Mouse (Mus musculus) midbrain, postnatal 0 days (tissue): ENCODE measurements around the gene Fam160b1. TPM values are rescaled to one million over a fixed set of nuclear protein-coding genes. Genes with fewer than 3 reads are reported as not detected.

Source experiments
- ATAC-seq: fragments of 200-750 bp; cut with Nextera tagmentation; 2 replicates; pipeline ENCODE4 v1.8.0; 2017; ENCODE audit warnings: moderate number of reproducible peaks, mild to moderate bottlenecking, moderate TSS enrichment, moderate library complexity; ENCODE audit not compliant: low FRiP score
- DNase-seq: peaks from one replicate; pipeline ENCODE4 v3.0.0-alpha.2; 2015; ENCODE audit warnings: low spot score
- H3K27ac ChIP-seq: fragments of 300-500 bp; sonication (generic); 2 replicates; pipeline ENCODE4 v1.5.1; 2014; ENCODE audit warnings: low read depth, mild to moderate bottlenecking, low read length, mixed read lengths
- H3K27me3 ChIP-seq: fragments of 300-500 bp; sonication (generic); 2 replicates; pipeline ENCODE4 v1.6.1; 2014; ENCODE audit warnings: low read length, control low read depth, mixed read lengths; ENCODE audit not compliant: insufficient read depth
- H3K36me3 ChIP-seq: fragments of 300-500 bp; sonication (generic); 2 replicates; pipeline ENCODE4 v1.6.1; 2014; ENCODE audit warnings: low read length, control low read depth, mixed read lengths; ENCODE audit not compliant: insufficient read depth
- H3K4me1 ChIP-seq: fragments of 300-500 bp; sonication (generic); 2 replicates; pipeline ENCODE4 v1.6.1; 2014; ENCODE audit warnings: mild to moderate bottlenecking, control low read depth, antibody characterized with exemption, low read length, mixed read lengths; ENCODE audit not compliant: insufficient read depth
- H3K4me2 ChIP-seq: fragments of 300-500 bp; sonication (generic); 2 replicates; pipeline ENCODE4 v1.6.1; 2014; ENCODE audit warnings: low read depth, mild to moderate bottlenecking, low read length, mixed read lengths; ENCODE audit not compliant: poor library complexity, severe bottlenecking
- H3K4me3 ChIP-seq: fragments of 300-500 bp; sonication (generic); 2 replicates; pipeline ENCODE4 v1.5.1; 2014; ENCODE audit warnings: low read depth, mild to moderate bottlenecking, low read length, moderate library complexity
- H3K9ac ChIP-seq: fragments of 300-500 bp; sonication (generic); replicated peaks from 2 replicates; pipeline ENCODE4 v1.6.1; 2014; ENCODE audit warnings: mild to moderate bottlenecking, low read length, moderate library complexity, mixed read lengths; ENCODE audit not compliant: poor library complexity, severe bottlenecking
- H3K9me3 ChIP-seq: fragments of 300-500 bp; sonication (generic); 2 replicates; pipeline ENCODE4 v1.6.1; 2016; ENCODE audit warnings: low read length, control low read depth
- CTCF ChIP-seq: IDR thresholded peaks from 2 replicates; pipeline ENCODE4 v1.5.1; 2016; ENCODE audit warnings: antibody characterized with exemption, mild to moderate bottlenecking
- WGBS: fragments of 180-500 bp; shearing (Covaris S2); extraction: QIAGEN DNeasy Blood & Tissue Kit; methylation state at CpG from one replicate; pipeline ENCODE4 v1.1.7; 2014; 5-methylcytosine and 5-hydroxymethylcytosine counted together
- polyA plus RNA-seq: library from polyadenylated mRNA; unstranded; fragments of >200 nt; fragmentation: Nextera tagmentation; extraction: Ambion mirVana; gene quantifications from 2 replicates; pipeline ENCODE4 v1.2.1, GENCODE M21; 2015
- total RNA-seq: library from RNA; depleted of rRNA; stranded (reverse); fragments of >200 nt; gene quantifications from 2 replicates; pipeline ENCODE4 v1.2.3, GENCODE M21; 2014

The Fam160b1 gene
- total and polyA plus RNA-seq, 2 experiments from 2014 or later: 11.0 to 19.9 TPM

GRCm38 (mm10) chr19:57364942-57365673 lies 4.6 kb downstream of the Fam160b1 start:
- no peak for TF ChIP-seq CTCF
- DNase-seq: no peak

GRCm38 (mm10) chr19:57366007-57366406 lies 5.5 kb downstream of the Fam160b1 start:
- no peak for ATAC-seq
- DNase-seq: no peak
- no peak overlapping the region for H3K27ac ChIP-seq
- H3K9ac ChIP-seq: no peak overlapping the region
- H3K4me3 ChIP-seq: no peak overlapping the region
- WGBS: 66% methylated on average over 8 of the region's 8 CpGs
- H3K9me3 ChIP-seq: no peaks in the 10 kb centered on the region
- peaks cover 17% of the 10 kb centered on the region for H3K4me1 ChIP-seq
- TF ChIP-seq CTCF: peak; percentile 20; the same call in 1 of the 2 replicates
- H3K36me3 ChIP-seq: peaks cover 8% of the 10 kb centered on the region; the same call in 1 of the 2 replicates
- H3K4me2 ChIP-seq: no peak overlapping the region
- no peaks in the 10 kb centered on the region for H3K27me3 ChIP-seq

More at GRCm38 (mm10) chr19:57364942-57365673, 4.6 kb downstream of the Fam160b1 start:
- Histone ChIP-seq H3K4me2 (no peak overlapping the region), H3K27ac (no peak overlapping the region), H3K27me3 (no peaks in the 10 kb centered on the region), H3K4me1 (peaks cover 17% of the 10 kb centered on the region), H3K9ac (no peak overlapping the region), H3K36me3 (peaks cover 6% of the 10 kb centered on the region; the same call in 1 of the 2 replicates), H3K9me3 (no peaks in the 10 kb centered on the region), H3K4me3 (no peak overlapping the region)
- ATAC-seq: no peak
- WGBS: 49% methylated on average over 11 of the region's 11 CpGs

GRCm38 (mm10) chr19:57366626-57367025 lies 6.1 kb downstream of the Fam160b1 start:
- no peak overlapping the region for H3K27ac ChIP-seq
- peaks cover 17% of the 10 kb centered on the region for H3K4me1 ChIP-seq
- WGBS: 25% methylated on average over 5 of the region's 5 CpGs
- ATAC-seq (no peak), DNase-seq (no peak)
- H3K9ac ChIP-seq: no peak overlapping the region
- peaks cover 8% of the 10 kb centered on the region; the same call in 1 of the 2 replicates for H3K36me3 ChIP-seq
- no peak overlapping the region for H3K4me3 ChIP-seq
- H3K9me3 ChIP-seq: no peaks in the 10 kb centered on the region
- no peaks in the 10 kb centered on the region for H3K27me3 ChIP-seq
- H3K4me2 ChIP-seq: no peak overlapping the region
- TF ChIP-seq CTCF: no peak

GRCm38 (mm10) chr19:57367201-57367600 lies 6.7 kb downstream of the Fam160b1 start:
- peaks cover 17% of the 10 kb centered on the region for H3K4me1 ChIP-seq
- WGBS: 83% methylated on average over 4 of the region's 4 CpGs
- DNase-seq (no peak), ATAC-seq (no peak)
- no peak for TF ChIP-seq CTCF
- no peaks in the 10 kb centered on the region for H3K27me3 ChIP-seq
- H3K4me3 ChIP-seq: no peak overlapping the region
- no peak overlapping the region for H3K27ac ChIP-seq
- H3K4me2 ChIP-seq: no peak overlapping the region
- no peaks in the 10 kb centered on the region for H3K9me3 ChIP-seq
- H3K36me3 ChIP-seq: peaks cover 8% of the 10 kb centered on the region; the same call in 1 of the 2 replicates
- H3K9ac ChIP-seq: no peak overlapping the region

- ATAC-seq: no peak
- no peak for DNase-seq
- peaks cover 11% of the 10 kb centered on the region; the same call in 1 of the 2 replicates for H3K36me3 ChIP-seq
- H3K4me3 ChIP-seq: no peak overlapping the region
- no peaks in the 10 kb centered on the region for H3K27me3 ChIP-seq
- 0 out of 2 replicates have a peak, but pooled peaks cover 12% of the 10 kb centered on the region for H3K4me1 ChIP-seq
- no peak overlapping the region for H3K27ac ChIP-seq
- no peaks in the 10 kb centered on the region for H3K9me3 ChIP-seq
- H3K9ac ChIP-seq: no peak overlapping the region
- no peak overlapping the region for H3K4me2 ChIP-seq
- no peak for TF ChIP-seq CTCF
- 48% methylated on average over 11 of the region's 11 CpGs for WGBS
These were observed 7.4 kb downstream of the Fam160b1 start for GRCm38 (mm10) chr19:57367849-57368387.

- H3K36me3 ChIP-seq: peaks cover 53% of the 10 kb centered on the region
- H3K27me3 ChIP-seq: no peaks in the 10 kb centered on the region
- no peaks in the 10 kb centered on the region for H3K9me3 ChIP-seq
- H3K4me2 ChIP-seq: no peak overlapping the region
- ATAC-seq (no peak), DNase-seq (no peak)
- no peak overlapping the region for H3K9ac ChIP-seq
- 79% methylated on average over 8 of the region's 8 CpGs for WGBS
- H3K27ac ChIP-seq: no peak overlapping the region
- H3K4me3 ChIP-seq: no peak overlapping the region
- no peak for TF ChIP-seq CTCF
- no peaks in the 10 kb centered on the region for H3K4me1 ChIP-seq
These were observed 12.9 kb downstream of the Fam160b1 start for GRCm38 (mm10) chr19:57373276-57373811.
